In the genomic region with DNA sequence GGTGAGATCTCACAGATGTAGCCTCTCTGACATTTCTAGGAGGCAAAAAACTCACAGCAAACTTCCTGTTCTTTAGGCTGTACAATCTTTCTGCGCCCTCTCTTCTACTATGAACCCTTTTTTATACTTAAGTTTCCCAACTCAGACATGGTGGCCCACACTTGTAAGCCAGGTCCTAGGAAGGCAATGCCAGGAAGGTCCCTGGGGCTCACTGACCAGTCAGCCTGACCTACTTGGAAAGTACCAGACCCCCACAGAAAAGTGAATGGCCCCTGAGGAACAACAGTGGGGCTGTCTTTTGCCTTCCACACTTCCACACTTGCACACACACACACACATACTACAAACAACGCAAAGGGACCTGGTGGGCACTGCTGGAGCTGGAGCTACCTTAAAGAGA, we compare ENCODE assay signal across 16 mouse cellular contexts. TPM values are rescaled to one million over a fixed set of nuclear protein-coding genes. Genes with fewer than 3 reads are reported as not detected.
"Had no signal": no experiment of that assay in that cellular context is flagged by ENCODE, and none has a peak within 500 bp of the region (broad histone marks: within the 10 kb centered on the region; RNA-seq: fewer than 3 reads in every experiment).

No protein-coding gene starts in this region.

- H3K9me3 ChIP-seq: liver, embryonic 13.5 days; lung, embryonic 15.5 days; midbrain, embryonic 12.5 days had no signal

- H3K4me2 ChIP-seq: liver, embryonic 13.5 days; lung, embryonic 15.5 days; midbrain, embryonic 12.5 days had no signal

- H3K27ac ChIP-seq: liver, embryonic 13.5 days; lung, embryonic 15.5 days; macrophage; midbrain, embryonic 12.5 days had no signal

- H3K27me3 ChIP-seq: liver, embryonic 13.5 days; lung, embryonic 15.5 days; midbrain, embryonic 12.5 days had no signal

- ATAC-seq: liver, postnatal 0 days had no signal

- DNase-seq: kidney, adult 8-10 months; kidney, postnatal 36 days; left cerebral cortex, postnatal 4 days; liver; liver, embryonic 13.5 days; liver, postnatal 0 days; lung, postnatal 14 days; retina, postnatal 1 day; right cerebral cortex, postnatal 4 days; spleen, adult 18-20 months; thymus, adult 18-20 months; thymus, postnatal 14 days had no signal

- H3K4me3 ChIP-seq: liver, embryonic 13.5 days; lung, embryonic 15.5 days; megakaryocyte, embryonic 14.5 days; midbrain, embryonic 12.5 days had no signal

- H3K4me1 ChIP-seq: liver, embryonic 13.5 days; megakaryocyte, embryonic 14.5 days had no signal

- H3K9ac ChIP-seq: liver, embryonic 13.5 days; liver, postnatal 0 days; lung, embryonic 15.5 days; midbrain, embryonic 12.5 days had no signal

- H3K36me3 ChIP-seq: liver, embryonic 13.5 days; lung, embryonic 15.5 days; midbrain, embryonic 12.5 days had no signal

RNA-seq across cellular contexts. Expression of gene Tgfa, which starts 55.2 kb away (rescaled TPM):
- polyA plus RNA-seq: macrophage had no signal
